In genomic region chr1:168362464-168362863, GRCm38 (mm10) we compare ENCODE assay signal across 11 mouse cellular contexts.
DNase-seq lines count a peak whose midpoint lies in the region; ATAC-seq lines count a peak whose summit lies in the region.
"Had no signal": no experiment of that assay in that cellular context is flagged by ENCODE, and none has a peak within 500 bp of the region (broad histone marks: within the 10 kb centered on the region; RNA-seq: fewer than 3 reads in every experiment).

No protein-coding gene starts in this region.

- no peaks in the 10 kb centered on the region for H3K9me3 ChIP-seq in heart, embryonic 12.5 days (replicated peaks)
- no peaks in the 10 kb centered on the region for H3K9me3 ChIP-seq in kidney, embryonic 16.5 days (ENCODE audit: low read length)
- H3K9me3 ChIP-seq: limb, embryonic 10.5 days; stomach, embryonic 15.5 days had no signal

- no peak overlapping the region for H3K4me3 ChIP-seq in heart, embryonic 12.5 days
- H3K4me3 ChIP-seq in kidney, embryonic 16.5 days (ENCODE audit: low read length): no peak overlapping the region
- H3K4me3 ChIP-seq: limb, embryonic 10.5 days; stomach, embryonic 15.5 days had no signal

- peaks cover 24% of the 10 kb centered on the region for H3K4me1 ChIP-seq in heart, embryonic 12.5 days (replicated peaks)
- H3K4me1 ChIP-seq in kidney, embryonic 16.5 days (ENCODE audit: insufficient read depth, low read length): peaks cover 60% of the 10 kb centered on the region

- no peak overlapping the region for H3K9ac ChIP-seq in heart, embryonic 12.5 days
- H3K9ac ChIP-seq in kidney, embryonic 16.5 days (replicated peaks; ENCODE audit: low read length): no peak overlapping the region
- H3K9ac ChIP-seq: stomach, embryonic 15.5 days had no signal

- intact Hi-C loops in heart, postnatal 10 days (cut with DNase I): no loop called here

- H3K27me3 ChIP-seq in heart, embryonic 12.5 days (replicated peaks): no peaks in the 10 kb centered on the region
- H3K27me3 ChIP-seq in kidney, embryonic 16.5 days (ENCODE audit: insufficient read depth, low read length): no peaks in the 10 kb centered on the region
- H3K27me3 ChIP-seq: stomach, embryonic 15.5 days had no signal

- ATAC-seq in heart, embryonic 12.5 days (ENCODE audit: insufficient number of reproducible peaks, low FRiP score): no peak
- ATAC-seq in kidney, embryonic 16.5 days (ENCODE audit: low FRiP score, low TSS enrichment): no peak

- 63% methylated on average over 10 of the region's 10 CpGs for WGBS in heart, embryonic 12.5 days
- WGBS in kidney, embryonic 16.5 days: 77% methylated on average over 10 of the region's 10 CpGs

- no peak overlapping the region for H3K27ac ChIP-seq in heart, embryonic 12.5 days (ENCODE audit: poor library complexity, severe bottlenecking)
- no peak overlapping the region for H3K27ac ChIP-seq in kidney, embryonic 16.5 days (ENCODE audit: low read length)
- H3K27ac ChIP-seq: limb, embryonic 10.5 days; stomach, embryonic 15.5 days had no signal

- no peak overlapping the region for H3K4me2 ChIP-seq in heart, embryonic 12.5 days
- no peak overlapping the region for H3K4me2 ChIP-seq in kidney, embryonic 16.5 days (replicated peaks; ENCODE audit: low read depth, low read length)
- H3K4me2 ChIP-seq: stomach, embryonic 15.5 days had no signal

- peak; percentile 97 for DNase-seq in heart, adult 11 months
- peak; percentile 72 for DNase-seq in adrenal gland, postnatal 10 days
- DNase-seq in heart, postnatal 10 days: peak; percentile 36 to 49
- peak; percentile 24 to 43 for DNase-seq in lung, postnatal 4 days
- DNase-seq in spleen, postnatal 4 days (ENCODE audit: low spot score in 2 of 2): no peak
- no peak for DNase-seq in layer of hippocampus, postnatal 36 days
- DNase-seq: kidney, adult 9 months had no signal

- H3K36me3 ChIP-seq in heart, embryonic 12.5 days: peaks cover 21% of the 10 kb centered on the region
- peaks cover 17% of the 10 kb centered on the region for H3K36me3 ChIP-seq in kidney, embryonic 16.5 days (ENCODE audit: insufficient read depth, low read length)
- H3K36me3 ChIP-seq: stomach, embryonic 15.5 days had no signal

Comparison
In these comparisons a context has a peak if more than half of its experiments do, and no peak if none do; other contexts are left out.
1. DNase-seq: peak in heart, adult 11 months (single experiment), adrenal gland, postnatal 10 days (single experiment), heart, postnatal 10 days (2 of 2) and lung, postnatal 4 days (2 of 2); none in spleen, postnatal 4 days (0 of 2) and layer of hippocampus, postnatal 36 days (0 of 2).